Mouse (Mus musculus) Patski (cell line): ENCODE data around the gene V1ra8. TPM values are rescaled to one million over a fixed set of nuclear protein-coding genes. Genes with fewer than 3 reads are reported as not detected.
"Not testable (repeated sequence)": the region's sequence is repeated elsewhere in the genome, so short reads cannot be mapped to it uniquely, and the experiment has no call there.

Experiments
- ATAC-seq: fragments of 100-300 bp; one replicate; pipeline ENCODE4 v1.8.0; 2021
- CTCF ChIA-PET: fragments of 350-600 bp; sonication (Branson Sonifier 250); formaldehyde crosslinking; loops from one replicate; lab custom pipeline; 2022; ENCODE audit warnings: inconsistent platforms; lab: Charles Lee
- POLR2A ChIA-PET: fragments of 350-600 bp; sonication (Branson Sonifier 250); formaldehyde crosslinking; loops from one replicate; lab custom pipeline; 2022; ENCODE audit warnings: antibody characterized with exemption, inconsistent platforms; lab: Charles Lee
- DNase-seq: peaks from one replicate; pipeline ENCODE4 v3.0.0-alpha.2; 2011; ENCODE audit warnings: low read depth, low spot score
- H3K27me3 ChIP-seq: fragments of 371-371 bp; one replicate; pipeline ENCODE4 v1.5.1; 2021
- CTCF ChIP-seq: fragments of 100-300 bp; IDR thresholded peaks from one replicate; pipeline ENCODE4 v1.5.1; 2021
- in situ Hi-C: fragments of 300-500 bp; cut with MboI; formaldehyde crosslinking; loops from 3 replicates; pipeline ENCODE4 v1.11.1; 2018; ENCODE audit warnings: low pct_unique_long_range_greater_than_20kb, mixed read lengths
- polyA plus RNA-seq: library from polyadenylated mRNA; unstranded; gene quantifications from one replicate; pipeline ENCODE4 v1.2.3, GENCODE M21; 2021

The V1ra8 gene
- polyA plus RNA-seq, result not detected

DNA sequence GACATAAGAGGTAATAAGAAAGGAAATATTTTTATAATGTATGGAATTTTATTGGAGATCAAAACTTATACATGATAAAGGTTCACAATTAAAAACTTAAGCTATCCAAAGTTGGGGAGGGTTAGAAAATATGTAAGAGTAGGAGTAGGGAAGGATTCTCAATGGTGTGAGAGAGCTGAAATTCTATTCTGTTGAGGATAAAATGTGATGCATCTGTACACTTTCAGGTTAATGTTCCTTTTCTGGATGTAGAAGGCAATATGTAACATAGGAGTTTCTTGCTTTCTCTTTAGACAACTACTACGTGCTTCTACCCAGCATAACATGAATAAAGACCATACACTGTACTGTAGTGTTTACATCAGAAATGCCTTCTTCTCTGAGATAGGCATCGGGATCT, at the start of gene V1ra8:
Gene V1ra8, plus strand, starts transcription at position 301 of the 400 bp plus-strand sequence.
- POLR2A ChIA-PET, CTCF ChIA-PET, in situ Hi-C loops: not testable (repeated sequence)

DNA sequence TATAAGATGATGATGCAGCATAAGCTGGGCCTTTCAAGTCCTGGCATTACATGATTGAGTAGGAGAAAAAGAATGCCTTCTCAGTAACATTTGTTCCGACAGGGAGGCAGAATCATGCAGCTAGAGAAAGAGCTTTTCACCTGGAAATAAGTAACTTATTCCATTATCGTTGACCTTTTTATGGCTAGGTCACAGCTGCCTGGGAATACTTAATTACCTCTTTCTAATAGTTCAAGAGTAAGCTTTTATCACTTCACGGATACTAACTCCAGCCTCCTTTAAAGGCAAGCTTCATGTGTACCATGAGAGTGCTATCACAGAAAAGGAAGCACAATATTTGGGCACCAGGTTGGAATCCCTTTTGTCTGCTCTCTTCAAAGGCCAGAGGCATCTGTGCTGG, 42.5 kb upstream of the V1ra8 start:
- H3K27me3 ChIP-seq, result peaks cover 4% of the 10 kb centered on the region
- no peak for ATAC-seq
- no peak for DNase-seq
- CTCF ChIA-PET, result no interaction called here
- in situ Hi-C loops, result no loop called here
- POLR2A ChIA-PET, result no interaction called here
- no peak for TF ChIP-seq CTCF

More for the DNA sequence above, at the start of gene V1ra8:
- ATAC-seq, DNase-seq, H3K27me3 ChIP-seq: not testable (repeated sequence)

DNA sequence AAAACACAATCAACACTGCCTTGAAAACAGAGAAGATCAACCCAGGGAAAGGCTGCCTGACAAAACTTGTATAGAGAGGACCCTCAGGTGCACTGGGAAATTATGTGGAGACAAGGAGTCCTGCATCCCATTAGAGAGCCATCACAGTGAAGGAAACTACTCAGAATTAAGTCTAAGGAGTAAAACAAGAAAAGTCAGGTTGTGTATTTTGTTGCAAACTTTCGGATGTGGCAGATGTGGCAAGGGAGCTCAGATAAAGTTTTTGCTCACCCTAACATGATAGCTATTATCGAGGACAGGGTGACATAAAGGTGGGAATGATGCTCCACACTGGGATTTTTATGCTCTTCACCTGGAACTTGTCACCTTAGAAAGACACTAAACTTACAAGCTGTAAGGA, 28.1 kb upstream of the V1ra8 start, which contains the start of gene Vmn1r52:
Gene Vmn1r52, plus strand, starts transcription at position 301 of the 400 bp plus-strand sequence.
- in situ Hi-C loops, result no loop called here
- no peaks in the 10 kb centered on the region for H3K27me3 ChIP-seq
- ATAC-seq (no peak), DNase-seq (no peak)
- ChIA-PET CTCF (no interaction called here), POLR2A (no interaction called here)
- no peak for TF ChIP-seq CTCF

DNA sequence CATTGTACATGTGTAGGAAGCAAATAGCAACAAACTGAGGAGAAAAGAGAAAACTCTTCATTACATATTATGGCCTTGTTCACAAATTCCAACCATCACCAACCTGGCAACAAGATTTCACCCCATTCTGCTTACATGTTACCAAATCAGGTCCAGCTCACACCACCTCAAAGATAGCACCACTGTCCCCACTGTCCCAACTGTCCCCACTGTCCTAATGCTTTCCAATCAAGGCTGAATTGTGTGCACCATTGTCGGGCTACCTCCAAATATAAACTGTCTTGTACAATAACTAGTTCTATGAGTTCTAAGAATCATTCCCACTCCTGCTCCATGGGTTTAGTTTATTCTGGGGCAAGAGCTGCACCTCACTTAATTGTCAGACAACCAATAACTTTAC, 21.7 kb downstream of the V1ra8 start, which contains the start of gene Vmn1r53:
Gene Vmn1r53, minus strand, starts transcription at position 101 of the 400 bp plus-strand sequence.
- no peaks in the 10 kb centered on the region for H3K27me3 ChIP-seq
- CTCF ChIA-PET, result no interaction called here
- POLR2A ChIA-PET, result no interaction called here
- ATAC-seq, result no peak
- TF ChIP-seq CTCF, result no peak
- in situ Hi-C loops, result no loop called here
- DNase-seq, result no peak

DNA sequence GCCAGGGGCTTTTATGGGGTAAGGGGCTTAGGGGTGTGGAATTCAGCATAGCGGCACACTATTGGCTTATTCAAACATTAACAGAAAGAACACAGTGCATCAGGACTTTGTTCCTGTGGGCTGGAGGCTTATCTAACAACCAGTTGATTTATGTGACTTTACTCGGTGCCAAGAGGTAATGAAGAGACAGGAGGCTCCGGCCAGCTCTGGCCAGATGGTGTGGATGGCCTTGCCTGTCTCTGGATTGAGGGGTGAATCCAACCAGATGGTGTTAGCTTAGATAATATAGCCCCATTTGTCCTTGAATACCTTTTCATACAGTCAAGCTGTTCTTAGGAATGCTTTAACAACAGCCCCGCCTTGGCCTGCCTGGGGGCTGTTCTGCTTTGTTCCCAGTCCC, 29.5 kb downstream of the V1ra8 start:
- H3K27me3 ChIP-seq, CTCF ChIA-PET, in situ Hi-C loops, POLR2A ChIA-PET, DNase-seq: not testable (repeated sequence)
- peak; percentile 92 for ATAC-seq

DNA sequence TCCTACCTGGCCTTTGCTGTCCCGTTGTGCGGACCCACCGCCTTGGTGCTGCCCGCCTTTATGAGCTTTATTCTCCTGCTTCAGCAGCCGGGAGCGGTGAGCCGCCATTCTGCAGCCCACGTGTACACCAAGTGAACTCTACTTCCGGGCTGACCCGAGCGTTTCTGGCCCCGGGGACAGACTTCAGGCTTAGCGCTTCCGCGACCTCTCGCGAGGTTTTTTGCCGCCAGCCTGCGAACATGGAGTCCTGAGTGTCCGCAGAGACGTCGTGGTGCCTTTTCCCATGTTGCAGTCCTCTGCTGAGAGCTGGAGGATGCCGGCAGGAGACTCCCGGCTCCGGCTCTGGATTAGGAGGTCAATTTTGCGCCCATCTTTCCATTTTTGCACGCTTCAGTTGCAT, 30.1 kb downstream of the V1ra8 start:
- ChIA-PET CTCF (no interaction called here), POLR2A (no interaction called here)
- no peak for TF ChIP-seq CTCF
- H3K27me3 ChIP-seq, result no peaks in the 10 kb centered on the region
- ATAC-seq (no peak), DNase-seq (no peak)
- in situ Hi-C loops, result no loop called here

DNA sequence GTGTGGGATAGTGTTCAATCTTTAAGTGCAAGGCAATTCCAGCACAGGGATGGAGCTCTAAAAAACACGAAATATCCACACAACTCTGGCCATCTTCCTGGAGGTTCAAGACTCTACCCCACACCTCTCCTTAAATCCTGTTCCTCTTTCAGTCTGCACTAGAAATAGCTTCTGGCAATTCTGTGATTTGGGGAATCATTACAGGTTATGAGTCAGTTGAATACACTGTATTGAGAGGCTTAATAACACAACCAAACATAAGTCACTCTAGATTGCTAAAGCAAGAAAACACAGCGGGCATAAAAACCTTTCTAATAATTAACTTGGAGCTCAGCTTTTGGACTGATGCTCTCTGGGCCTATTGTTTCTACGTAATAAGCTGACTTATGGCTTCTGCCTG, 41.4 kb downstream of the V1ra8 start:
- H3K27me3 ChIP-seq, result no peaks in the 10 kb centered on the region
- POLR2A ChIA-PET, result no interaction called here
- CTCF ChIA-PET, result no interaction called here
- no peak for TF ChIP-seq CTCF
- ATAC-seq (peak; percentile 84), DNase-seq (peak; percentile 69)
- in situ Hi-C loops, result no loop called here

DNA sequence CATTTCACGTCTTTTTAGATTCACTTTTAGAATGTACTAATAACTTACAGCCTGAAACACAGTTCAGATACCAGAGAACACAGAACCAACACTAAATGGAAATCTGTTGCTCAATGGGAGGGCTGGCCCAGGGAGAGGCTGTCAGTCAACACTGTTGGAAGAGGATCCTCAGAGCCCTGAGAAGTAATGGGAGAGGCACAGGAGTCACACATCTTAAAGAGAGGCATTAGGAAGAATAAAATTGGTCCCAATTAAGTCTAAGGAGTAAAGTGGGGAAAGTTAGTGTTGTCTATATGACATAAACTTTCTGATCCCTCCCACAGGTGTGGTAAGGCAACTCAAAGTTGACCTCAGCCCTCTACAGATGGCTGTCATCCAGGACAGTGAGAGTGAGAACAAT, 43.4 kb downstream of the V1ra8 start, which contains the start of gene Vmn1r54:
Gene Vmn1r54, plus strand, starts transcription at position 301 of the 400 bp plus-strand sequence.
- ATAC-seq, result no peak
- TF ChIP-seq CTCF, result no peak
- CTCF ChIA-PET, result interaction anchor here (1.2 kb wide), 1 partner anchor 199 kb away, joined by 3 read pairs; no protein-coding TSS in a partner anchor
- no peaks in the 10 kb centered on the region for H3K27me3 ChIP-seq
- DNase-seq, result no peak
- in situ Hi-C loops, result no loop called here
- POLR2A ChIA-PET, result no interaction called here

Other genes starting within 250 kb of the V1ra8 start
- 0.01 TPM for gene Vmn1r46, start 233.5 kb upstream of the V1ra8 start, polyA plus RNA-seq
- gene Vmn1r47, start 186.6 kb upstream of the V1ra8 start, polyA plus RNA-seq, result not detected
- gene Vmn1r48, start 166.0 kb upstream of the V1ra8 start, polyA plus RNA-seq, result not detected
- gene Vmn1r49, start 124.3 kb upstream of the V1ra8 start, polyA plus RNA-seq, result not detected
- not detected for gene Vmn1r50, start 101.4 kb upstream of the V1ra8 start, polyA plus RNA-seq
- gene Vmn1r51, start 80.2 kb upstream of the V1ra8 start, polyA plus RNA-seq, result not detected
- not detected for gene Vmn1r52, start 28.0 kb upstream of the V1ra8 start, polyA plus RNA-seq
- not detected for gene Vmn1r53, start 21.6 kb downstream of the V1ra8 start, polyA plus RNA-seq
- not detected for gene Vmn1r54, start 43.5 kb downstream of the V1ra8 start, polyA plus RNA-seq
- not detected for gene BC048671, start 98.4 kb downstream of the V1ra8 start, polyA plus RNA-seq
- 0.14 TPM for gene Chst13, start 122.4 kb downstream of the V1ra8 start, polyA plus RNA-seq
- 0.39 TPM for gene Uroc1, start 130.5 kb downstream of the V1ra8 start, polyA plus RNA-seq
- 39.8 TPM for gene Zxdc, start 166.7 kb downstream of the V1ra8 start, polyA plus RNA-seq
- gene Cfap100, start 226.0 kb downstream of the V1ra8 start, polyA plus RNA-seq, result 6.1 TPM